Mouse (Mus musculus): ENCODE measurements at regions not wholly inside any gene's neighbourhood (a gene's known extent, or its start where the extent isn't known, plus 50 kb on each side); places are given as distances from the start of the nearest gene placed in this dataset.

DNA sequence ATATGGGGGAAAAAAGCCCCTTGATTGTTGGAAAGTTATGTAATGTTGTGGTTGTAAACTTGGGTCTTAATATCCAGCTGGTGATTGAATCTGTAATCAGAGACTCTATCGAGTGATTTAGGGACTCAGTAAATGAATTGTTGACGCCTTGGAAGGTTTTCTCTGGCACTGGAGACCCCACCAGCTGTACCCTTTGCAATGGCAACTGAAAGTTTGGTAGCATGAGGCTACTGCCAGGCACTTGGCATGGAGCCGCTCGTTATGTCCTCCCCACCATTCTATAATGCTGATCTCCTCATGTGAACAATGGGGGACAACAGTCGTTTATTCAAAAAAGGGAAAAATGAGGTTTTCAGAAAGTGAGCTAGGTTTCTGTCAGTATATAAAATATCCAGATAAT is 1148.4 kb downstream of the Poteg start:
- DNase-seq (ENCODE audit: low spot score), result peak; percentile 71
- no peak overlapping the region for H3K9ac ChIP-seq (ENCODE audit: low read length)
- no peaks in the 10 kb centered on the region for H3K36me3 ChIP-seq (ENCODE audit: control insufficient read depth, insufficient read depth, low read length)
- peak overlapping the region; percentile 39; the same call in 1 of the 2 replicates for H3K27ac ChIP-seq (ENCODE audit: low read depth, low read length)
- H3K4me3 ChIP-seq (ENCODE audit: low read depth, low read length), result no peak overlapping the region
- ATAC-seq, result peak; percentile 69; the same call in 1 of the 2 replicates
- H3K4me2 ChIP-seq (ENCODE audit: low read length), result no peak overlapping the region
- 38% methylated on average over 5 of the region's 5 CpGs for WGBS
- no peaks in the 10 kb centered on the region for H3K9me3 ChIP-seq (replicated peaks; ENCODE audit: control insufficient read depth, low read length)
- peaks cover 11% of the 10 kb centered on the region for H3K4me1 ChIP-seq (ENCODE audit: control insufficient read depth, insufficient read depth, low read length)
- no peaks in the 10 kb centered on the region for H3K27me3 ChIP-seq (replicated peaks; ENCODE audit: control insufficient read depth, insufficient read depth, low read length)

Data from forebrain, embryonic 14.5 days (tissue).